Mouse (Mus musculus) liver, postnatal 0 days (tissue): ENCODE measurements around the gene Agrp. TPM values are rescaled to one million over a fixed set of nuclear protein-coding genes. Genes with fewer than 3 reads are reported as not detected.

ENCODE experiments used
- ATAC-seq: fragments of 200-750 bp; cut with Nextera tagmentation; 2 replicates; pipeline ENCODE4 v1.8.0; 2017; ENCODE audit warnings: mild to moderate bottlenecking, moderate library complexity
- DNase-seq: peaks from one replicate; pipeline ENCODE4 v3.0.0-alpha.2; 2016
- H3K27ac ChIP-seq: fragments of 300-500 bp; sonication (generic); 2 replicates; pipeline ENCODE4 v1.5.1; 2014; ENCODE audit warnings: antibody characterized with exemption, moderate library complexity, mild to moderate bottlenecking, low read depth
- H3K27me3 ChIP-seq: fragments of 300-500 bp; sonication (generic); 2 replicates; pipeline ENCODE4 v1.6.1; 2014; ENCODE audit warnings: low read length, control low read depth, mixed read lengths; ENCODE audit not compliant: insufficient read depth
- H3K36me3 ChIP-seq: fragments of 300-500 bp; sonication (generic); replicated peaks from 2 replicates; pipeline ENCODE4 v1.6.1; 2014; ENCODE audit warnings: mild to moderate bottlenecking, control low read depth, low read length, moderate library complexity, mixed read lengths; ENCODE audit not compliant: insufficient read depth
- H3K4me1 ChIP-seq: fragments of 300-500 bp; sonication (generic); 2 replicates; pipeline ENCODE4 v1.6.1; 2014; ENCODE audit warnings: antibody characterized with exemption, mild to moderate bottlenecking, control low read depth; ENCODE audit not compliant: insufficient read depth
- H3K4me2 ChIP-seq: fragments of 300-500 bp; sonication (generic); 2 replicates; pipeline ENCODE4 v1.6.1; 2014; ENCODE audit warnings: low read depth, mild to moderate bottlenecking, low read length, moderate library complexity, mixed read lengths
- H3K4me3 ChIP-seq: fragments of 300-500 bp; sonication (generic); 2 replicates; pipeline ENCODE4 v1.5.1; 2014; ENCODE audit warnings: low read depth, low read length
- H3K9ac ChIP-seq: fragments of 300-500 bp; sonication (generic); replicated peaks from 2 replicates; pipeline ENCODE4 v1.6.1; 2014; ENCODE audit warnings: mild to moderate bottlenecking, moderate library complexity
- H3K9me3 ChIP-seq: fragments of 300-500 bp; sonication (generic); 2 replicates; pipeline ENCODE4 v1.6.1; 2016; ENCODE audit warnings: mild to moderate bottlenecking, control low read depth, low read length, mixed read lengths
- CTCF ChIP-seq: sonication (generic); IDR thresholded peaks from 2 replicates; pipeline ENCODE4 v1.5.1; 2016; ENCODE audit warnings: antibody characterized with exemption, low read depth
- EP300 ChIP-seq: IDR thresholded peaks from 2 replicates; pipeline ENCODE4 v1.6.1; 2016; ENCODE audit warnings: antibody characterized with exemption, low read depth, mild to moderate bottlenecking
- whole genome bisulfite sequencing: fragments of 180-500 bp; shearing (Covaris S2); extraction: QIAGEN DNeasy Blood & Tissue Kit; methylation state at CpG from one replicate; pipeline ENCODE4 v1.1.7; 2014; ENCODE audit not compliant: insufficient replicate concordance; 5-methylcytosine and 5-hydroxymethylcytosine counted together
- polyA plus RNA-seq: library from polyadenylated mRNA; unstranded; fragments of >200 nt; fragmentation: Nextera tagmentation; extraction: Ambion mirVana; gene quantifications from 2 replicates; pipeline ENCODE4 v1.2.1, GENCODE M21; 2015

Gene Agrp
- 0.17 TPM in 1 of 2 replicates, not detected in the other for polyA plus RNA-seq

- Histone ChIP-seq H3K9ac (peak within 1 kb of the TSS; percentile 100), H3K4me1 (peaks cover 13% of the 10 kb centered on the region), H3K4me3 (peak within 1 kb of the TSS; percentile 97), H3K36me3 (no peaks in the 10 kb centered on the region), H3K27me3 (no peaks in the 10 kb centered on the region), H3K9me3 (no peaks in the 10 kb centered on the region), H3K4me2 (peak within 1 kb of the TSS; percentile 84), H3K27ac (peak within 1 kb of the TSS; percentile 100)
- WGBS, result under 1% methylated on average over 63 of the region's 63 CpGs
- TF ChIP-seq EP300, result no peak
- peak; percentile 24; the same call in 1 of the 2 replicates for TF ChIP-seq CTCF
- DNase-seq (no peak), ATAC-seq (peak; percentile 15)
Measured at GRCm38 (mm10) chr8:105636963-105637510, at the start of gene Agrp. Gene Agrp (minus strand): TSS chr8:105637393.

- H3K4me2 ChIP-seq, result peak overlapping the region; percentile 61
- peak overlapping the region; percentile 77 for H3K27ac ChIP-seq
- no peaks in the 10 kb centered on the region for H3K27me3 ChIP-seq
- peak overlapping the region; percentile 19; the same call in 1 of the 2 replicates for H3K4me3 ChIP-seq
- no peak overlapping the region for H3K9ac ChIP-seq
- H3K4me1 ChIP-seq, result 0 out of 2 replicates have a peak, but pooled peaks cover 3% of the 10 kb centered on the region
- H3K9me3 ChIP-seq, result no peaks in the 10 kb centered on the region
- H3K36me3 ChIP-seq, result peaks cover 27% of the 10 kb centered on the region
- TF ChIP-seq CTCF, result no peak
- TF ChIP-seq EP300, result no peak
- no peak for DNase-seq
- WGBS, result 57% methylated on average over 6 of the region's 6 CpGs
- ATAC-seq, result peak; percentile 14; the same call in 1 of the 2 replicates
Measured at GRCm38 (mm10) chr8:105686551-105686950, 49.4 kb upstream of the Agrp start.

GRCm38 (mm10) chr8:105685796-105686308, 48.7 kb upstream of the Agrp start, which contains the start of gene Carmil2:
Gene Carmil2 (plus strand): TSS chr8:105686274.
- DNase-seq (peak; percentile 81), ATAC-seq (peak; percentile 73)
- Histone ChIP-seq H3K27me3 (no peaks in the 10 kb centered on the region), H3K4me2 (peak within 1 kb of the TSS; percentile 61), H3K4me3 (peak within 1 kb of the TSS; percentile 19; the same call in 1 of the 2 replicates), H3K36me3 (peaks cover 34% of the 10 kb centered on the region), H3K9ac (no peak within 1 kb of the TSS; the same call in 1 of the 2 replicates), H3K9me3 (no peaks in the 10 kb centered on the region), H3K4me1 (0 out of 2 replicates have a peak, but pooled peaks cover 3% of the 10 kb centered on the region), H3K27ac (peak within 1 kb of the TSS; percentile 77)
- TF ChIP-seq EP300 (no peak), CTCF (peak; percentile 88)
- WGBS, result 4% methylated on average over 21 of the region's 26 CpGs

GRCm38 (mm10) chr8:105685325-105685724, 48.1 kb upstream of the Agrp start:
- 70% methylated on average over 7 of the region's 7 CpGs for WGBS
- peaks cover 39% of the 10 kb centered on the region for H3K36me3 ChIP-seq
- H3K4me2 ChIP-seq, result peak overlapping the region; percentile 61
- H3K27me3 ChIP-seq, result no peaks in the 10 kb centered on the region
- 0 out of 2 replicates have a peak, but pooled peaks cover 3% of the 10 kb centered on the region for H3K4me1 ChIP-seq
- TF ChIP-seq EP300 (no peak), CTCF (no peak)
- ATAC-seq (0 out of 2 replicates have a peak, but pooled peaks have one; percentile 3), DNase-seq (no peak)
- no peak overlapping the region for H3K9ac ChIP-seq
- no peak overlapping the region for H3K4me3 ChIP-seq
- no peaks in the 10 kb centered on the region for H3K9me3 ChIP-seq
- H3K27ac ChIP-seq, result peak overlapping the region; percentile 77

GRCm38 (mm10) chr8:105677891-105678290, 40.7 kb upstream of the Agrp start:
- 84% methylated on average over 1 of the region's 1 CpGs for WGBS

GRCm38 (mm10) chr8:105661167-105661566, 24.0 kb upstream of the Agrp start:
- WGBS, result 70% methylated on average over 3 of the region's 3 CpGs
- Histone ChIP-seq H3K27me3 (no peaks in the 10 kb centered on the region), H3K4me1 (no peaks in the 10 kb centered on the region), H3K9me3 (no peaks in the 10 kb centered on the region), H3K9ac (no peak overlapping the region), H3K4me3 (no peak overlapping the region), H3K27ac (no peak overlapping the region), H3K4me2 (no peak overlapping the region), H3K36me3 (peaks cover 30% of the 10 kb centered on the region)
- ATAC-seq, result no peak
- no peak for DNase-seq
- TF ChIP-seq EP300 (no peak), CTCF (peak; percentile 63)

More at GRCm38 (mm10) chr8:105677891-105678290, 40.7 kb upstream of the Agrp start:
- Histone ChIP-seq H3K27me3 (no peaks in the 10 kb centered on the region), H3K4me3 (no peak overlapping the region), H3K4me1 (no peaks in the 10 kb centered on the region), H3K4me2 (no peak overlapping the region), H3K27ac (no peak overlapping the region), H3K9ac (no peak overlapping the region), H3K9me3 (no peaks in the 10 kb centered on the region), H3K36me3 (peaks cover 89% of the 10 kb centered on the region)
- ATAC-seq (no peak), DNase-seq (no peak)
- TF ChIP-seq CTCF (peak; percentile 20; the same call in 1 of the 2 replicates), EP300 (no peak)
